Mouse (Mus musculus): ENCODE results near the gene Kdm5b. TPM values are rescaled to one million over a fixed set of nuclear protein-coding genes. Genes with fewer than 3 reads are reported as not detected.

The Kdm5b gene
- polyA plus RNA-seq (2015; fragmentation: Nextera tagmentation; extraction: Ambion mirVana), result 12.6 and 13.0 TPM in 2 replicates

GRCm38 (mm10) chr1:134559976-134560375 is at the start of gene Kdm5b:
TSS of gene Kdm5b (plus strand) at chr1:134560171.
- ATAC-seq, result peak; percentile 21; the same call in 1 of the 2 replicates
- WGBS, result under 1% methylated on average over 30 of the region's 34 CpGs
- H3K4me2 ChIP-seq (replicated peaks; ENCODE audit: low read depth), result peak within 1 kb of the TSS; percentile 82
- H3K27me3 ChIP-seq (replicated peaks; ENCODE audit: control insufficient read depth, insufficient read depth, low read length), result no peaks in the 10 kb centered on the region
- peak within 1 kb of the TSS; percentile 94 for H3K9ac ChIP-seq (ENCODE audit: low read depth, low read length)
- no peaks in the 10 kb centered on the region for H3K9me3 ChIP-seq (ENCODE audit: control insufficient read depth)
- peak within 1 kb of the TSS; percentile 97 for H3K4me3 ChIP-seq (ENCODE audit: low read depth, low read length)
- no peak for TF ChIP-seq CTCF (IDR thresholded peaks at IDR 0.05; ENCODE audit: low read depth)
- no peaks in the 10 kb centered on the region for H3K36me3 ChIP-seq (ENCODE audit: control insufficient read depth, insufficient read depth)
- peak within 1 kb of the TSS; percentile 92 for H3K27ac ChIP-seq (ENCODE audit: low read depth, low read length)
- H3K4me1 ChIP-seq (replicated peaks; ENCODE audit: control insufficient read depth, insufficient read depth, low read length), result no peaks in the 10 kb centered on the region; the same call in 1 of the 2 replicates

GRCm38 (mm10) chr1:134512183-134512582 is 47.8 kb upstream of the Kdm5b start:
- Histone ChIP-seq H3K4me3 (ENCODE audit: low read depth, low read length) (no peak overlapping the region), H3K36me3 (ENCODE audit: control insufficient read depth, insufficient read depth) (peaks cover 13% of the 10 kb centered on the region; the same call in 1 of the 2 replicates), H3K4me1 (replicated peaks; ENCODE audit: control insufficient read depth, insufficient read depth, low read length) (no peaks in the 10 kb centered on the region; the same call in 1 of the 2 replicates), H3K9ac (ENCODE audit: low read depth, low read length) (no peak overlapping the region), H3K27ac (ENCODE audit: low read depth, low read length) (no peak overlapping the region), H3K27me3 (replicated peaks; ENCODE audit: control insufficient read depth, insufficient read depth, low read length) (no peaks in the 10 kb centered on the region), H3K4me2 (replicated peaks; ENCODE audit: low read depth) (no peak overlapping the region), H3K9me3 (ENCODE audit: control insufficient read depth) (no peaks in the 10 kb centered on the region)
- TF ChIP-seq CTCF (IDR thresholded peaks at IDR 0.05; ENCODE audit: low read depth), result no peak
- 67% methylated on average over 4 of the region's 4 CpGs for WGBS
- no peak for ATAC-seq

GRCm38 (mm10) chr1:134512584-134512983 is 47.4 kb upstream of the Kdm5b start:
- Histone ChIP-seq H3K9ac (ENCODE audit: low read depth, low read length) (no peak overlapping the region), H3K27ac (ENCODE audit: low read depth, low read length) (no peak overlapping the region), H3K9me3 (ENCODE audit: control insufficient read depth) (no peaks in the 10 kb centered on the region), H3K4me1 (replicated peaks; ENCODE audit: control insufficient read depth, insufficient read depth, low read length) (no peaks in the 10 kb centered on the region; the same call in 1 of the 2 replicates), H3K4me2 (replicated peaks; ENCODE audit: low read depth) (peak overlapping the region; percentile 96; the same call in 1 of the 2 replicates), H3K27me3 (replicated peaks; ENCODE audit: control insufficient read depth, insufficient read depth, low read length) (no peaks in the 10 kb centered on the region), H3K36me3 (ENCODE audit: control insufficient read depth, insufficient read depth) (peaks cover 9% of the 10 kb centered on the region; the same call in 1 of the 2 replicates), H3K4me3 (ENCODE audit: low read depth, low read length) (no peak overlapping the region)
- TF ChIP-seq CTCF (IDR thresholded peaks at IDR 0.05; ENCODE audit: low read depth), result no peak
- 67% methylated on average over 6 of the region's 6 CpGs for WGBS
- ATAC-seq, result no peak

GRCm38 (mm10) chr1:134513312-134513860 is 46.6 kb upstream of the Kdm5b start:
- Histone ChIP-seq H3K4me2 (replicated peaks; ENCODE audit: low read depth) (peak overlapping the region; percentile 96), H3K9ac (ENCODE audit: low read depth, low read length) (peak overlapping the region; percentile 42), H3K27me3 (replicated peaks; ENCODE audit: control insufficient read depth, insufficient read depth, low read length) (no peaks in the 10 kb centered on the region), H3K9me3 (ENCODE audit: control insufficient read depth) (no peaks in the 10 kb centered on the region), H3K4me3 (ENCODE audit: low read depth, low read length) (peak overlapping the region; percentile 45), H3K27ac (ENCODE audit: low read depth, low read length) (no peak overlapping the region), H3K4me1 (replicated peaks; ENCODE audit: control insufficient read depth, insufficient read depth, low read length) (no peaks in the 10 kb centered on the region; the same call in 1 of the 2 replicates), H3K36me3 (ENCODE audit: control insufficient read depth, insufficient read depth) (0 out of 2 replicates have a peak, but pooled peaks cover under 1% of the 10 kb centered on the region)
- WGBS, result 1% methylated on average over 38 of the region's 38 CpGs
- ATAC-seq, result peak; percentile 81
- TF ChIP-seq CTCF (IDR thresholded peaks at IDR 0.05; ENCODE audit: low read depth), result peak; percentile 18; the same call in 1 of the 2 replicates

- no peaks in the 10 kb centered on the region for H3K36me3 ChIP-seq (ENCODE audit: control insufficient read depth, insufficient read depth)
- peak overlapping the region; percentile 96 for H3K4me2 ChIP-seq (replicated peaks; ENCODE audit: low read depth)
- ATAC-seq, result peak; percentile 14; the same call in 1 of the 2 replicates
- TF ChIP-seq CTCF (IDR thresholded peaks at IDR 0.05; ENCODE audit: low read depth), result no peak
- no peaks in the 10 kb centered on the region; the same call in 1 of the 2 replicates for H3K4me1 ChIP-seq (replicated peaks; ENCODE audit: control insufficient read depth, insufficient read depth, low read length)
- H3K4me3 ChIP-seq (ENCODE audit: low read depth, low read length), result peak overlapping the region; percentile 45
- 49% methylated on average over 16 of the region's 16 CpGs for WGBS
- no peak overlapping the region for H3K9ac ChIP-seq (ENCODE audit: low read depth, low read length)
- H3K9me3 ChIP-seq (ENCODE audit: control insufficient read depth), result no peaks in the 10 kb centered on the region
- no peaks in the 10 kb centered on the region for H3K27me3 ChIP-seq (replicated peaks; ENCODE audit: control insufficient read depth, insufficient read depth, low read length)
- no peak overlapping the region for H3K27ac ChIP-seq (ENCODE audit: low read depth, low read length)
Measured at GRCm38 (mm10) chr1:134513876-134514590, 45.9 kb upstream of the Kdm5b start.

GRCm38 (mm10) chr1:134515891-134516290 is 44.1 kb upstream of the Kdm5b start:
- peaks cover 5% of the 10 kb centered on the region; the same call in 1 of the 2 replicates for H3K4me1 ChIP-seq (replicated peaks; ENCODE audit: control insufficient read depth, insufficient read depth, low read length)
- H3K4me2 ChIP-seq (replicated peaks; ENCODE audit: low read depth), result no peak overlapping the region
- no peak overlapping the region for H3K4me3 ChIP-seq (ENCODE audit: low read depth, low read length)
- ATAC-seq, result no peak
- no peaks in the 10 kb centered on the region for H3K9me3 ChIP-seq (ENCODE audit: control insufficient read depth)
- no peaks in the 10 kb centered on the region for H3K27me3 ChIP-seq (replicated peaks; ENCODE audit: control insufficient read depth, insufficient read depth, low read length)
- H3K36me3 ChIP-seq (ENCODE audit: control insufficient read depth, insufficient read depth), result no peaks in the 10 kb centered on the region
- no peak for TF ChIP-seq CTCF (IDR thresholded peaks at IDR 0.05; ENCODE audit: low read depth)
- 81% methylated on average over 2 of the region's 2 CpGs for WGBS
- H3K27ac ChIP-seq (ENCODE audit: low read depth, low read length), result no peak overlapping the region
- no peak overlapping the region for H3K9ac ChIP-seq (ENCODE audit: low read depth, low read length)
